ENCODE assay signal across 12 mouse cellular contexts in the genomic region with DNA sequence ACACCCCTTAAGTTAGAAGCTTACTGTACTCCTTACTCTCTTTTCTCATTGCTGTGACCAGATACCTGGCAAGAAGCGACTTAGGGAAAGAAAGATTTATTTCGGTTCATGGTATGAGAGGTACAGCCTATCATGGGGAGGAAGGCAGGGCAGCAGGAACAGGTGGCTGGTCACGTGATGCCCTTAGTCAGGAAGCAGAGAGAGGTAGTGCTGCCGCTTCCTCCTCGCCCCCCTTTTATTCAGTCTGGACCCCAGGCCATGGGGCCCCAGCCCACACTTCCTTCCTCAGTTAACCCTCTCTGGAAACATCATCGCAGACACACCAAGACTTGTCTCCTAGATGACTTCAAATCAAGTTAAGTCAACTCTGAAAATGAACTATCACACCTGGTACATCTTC. TPM values are rescaled to one million over a fixed set of nuclear protein-coding genes. Genes with fewer than 3 reads are reported as not detected.
DNase-seq lines count a peak whose midpoint lies in the region; ATAC-seq and TF ChIP-seq lines count a peak whose summit lies in the region.
"Had no signal": no experiment of that assay in that cellular context is flagged by ENCODE, and none has a peak within 500 bp of the region (broad histone marks: within the 10 kb centered on the region; RNA-seq: fewer than 3 reads in every experiment).

No protein-coding gene starts in this region.

- peak; percentile 58 for ATAC-seq in erythroblast, adult 5-6 weeks (replicated peaks; ENCODE audit: low FRiP score, poor library complexity, severe bottlenecking)

- WGBS in thymus, adult 2 months: 9% methylated on average over 6 of the region's 6 CpGs

- peaks cover 2% of the 10 kb centered on the region for H3K36me3 ChIP-seq in megakaryocyte, embryonic 14.5 days (replicated peaks; ENCODE audit: low read length)
- H3K36me3 ChIP-seq in thymus, adult 2 months (ENCODE audit: control insufficient read depth, insufficient read depth, low read length): no peaks in the 10 kb centered on the region
- H3K36me3 ChIP-seq: embryonic facial prominence, embryonic 12.5 days; hindbrain, embryonic 13.5 days; lung, embryonic 15.5 days had no signal

- peak overlapping the region; percentile 86 for H3K27ac ChIP-seq in thymus, adult 2 months (ENCODE audit: control insufficient read depth, insufficient read depth, low read length)
- H3K27ac ChIP-seq: embryonic facial prominence, embryonic 12.5 days; hindbrain, embryonic 13.5 days; lung, embryonic 15.5 days had no signal

- DNase-seq in cerebellum, adult 9-11 months: peak; percentile 30
- no peak for DNase-seq in cerebellum, postnatal 36 days
- peak; percentile 74 for DNase-seq in thymus, adult 2 months
- DNase-seq in frontal cortex, postnatal 10 days (ENCODE audit: low spot score in 2 of 2): no peak
- no peak for DNase-seq in gastrocnemius, postnatal 10 days
- no peak for DNase-seq in kidney, adult 9 months

- peak overlapping the region; percentile 57 for H3K4me3 ChIP-seq in megakaryocyte, embryonic 14.5 days (replicated peaks)
- H3K4me3 ChIP-seq in thymus, adult 2 months (ENCODE audit: control insufficient read depth, insufficient read depth, low read length): peak overlapping the region; percentile 13; the same call in 1 of the 2 replicates
- H3K4me3 ChIP-seq: embryonic facial prominence, embryonic 12.5 days; hindbrain, embryonic 13.5 days; lung, embryonic 15.5 days had no signal

- TF ChIP-seq CTCF in thymus, adult 2 months (IDR thresholded peaks at IDR 0.05; ENCODE audit: borderline replicate concordance, control insufficient read depth, extremely low read depth, insufficient read depth, low read length, poor library complexity): no peak

- TF ChIP-seq POLR2A in thymus, adult 2 months (IDR thresholded peaks at IDR 0.05; ENCODE audit: control insufficient read depth, extremely low read depth, insufficient read depth, low read length, poor library complexity): no peak

- no peaks in the 10 kb centered on the region for H3K27me3 ChIP-seq in megakaryocyte, embryonic 14.5 days (replicated peaks)
- H3K27me3 ChIP-seq in thymus, adult 2 months (ENCODE audit: control insufficient read depth, insufficient read depth, low read length): no peaks in the 10 kb centered on the region
- H3K27me3 ChIP-seq: embryonic facial prominence, embryonic 12.5 days; hindbrain, embryonic 13.5 days; lung, embryonic 15.5 days had no signal

- 0 out of 2 replicates have a peak, but pooled peaks cover 3% of the 10 kb centered on the region for H3K9me3 ChIP-seq in megakaryocyte, embryonic 14.5 days
- H3K9me3 ChIP-seq: hindbrain, embryonic 13.5 days; lung, embryonic 15.5 days had no signal

- H3K4me1 ChIP-seq in megakaryocyte, embryonic 14.5 days: peaks cover 60% of the 10 kb centered on the region
- peaks cover 4% of the 10 kb centered on the region for H3K4me1 ChIP-seq in thymus, adult 2 months (replicated peaks; ENCODE audit: control insufficient read depth, insufficient read depth, low read length)
- H3K4me1 ChIP-seq: embryonic facial prominence, embryonic 12.5 days; hindbrain, embryonic 13.5 days had no signal

RNA-seq across cellular contexts. Expression of a gene that starts 7.5 kb away (rescaled TPM):
- 310 and 344 TPM in 2 replicates for total RNA-seq in erythroblast, adult 5-6 weeks (2015; ENCODE audit: low replicate concordance)
- 311 and 361 TPM in 2 replicates for total RNA-seq in erythroblast, adult 5-6 weeks (2017; ENCODE audit: low replicate concordance)
- polyA plus RNA-seq in megakaryocyte, embryonic 14.5 days (2012; ENCODE audit: insufficient read depth, low replicate concordance): 25.9 and 40.9 TPM in 2 replicates
- polyA plus RNA-seq in thymus, adult 2 months (2012; rRNA removed): 21.7 and 25.4 TPM in 2 replicates
- 10 to 100 TPM; 41.9 to 49.7 TPM for total RNA-seq in gastrocnemius, postnatal 10 days (2021)

RNA-seq across cellular contexts. Expression of a gene that starts 14.3 kb away (rescaled TPM):
- total RNA-seq in erythroblast, adult 5-6 weeks (2015; ENCODE audit: low replicate concordance): 36.3 and 54.1 TPM in 2 replicates
- 53.9 and 58.1 TPM in 2 replicates for total RNA-seq in erythroblast, adult 5-6 weeks (2017; ENCODE audit: low replicate concordance)
- polyA plus RNA-seq in megakaryocyte, embryonic 14.5 days (2012; ENCODE audit: insufficient read depth, low replicate concordance): 7.9 and 16.7 TPM in 2 replicates
- 17.3 and 28.2 TPM in 2 replicates for polyA plus RNA-seq in thymus, adult 2 months (2012; rRNA removed)
- 10 to 100 TPM; 13.1 to 13.8 TPM for total RNA-seq in gastrocnemius, postnatal 10 days (2021)

RNA-seq across cellular contexts. Expression of a gene that starts 15.2 kb away (rescaled TPM):
- total RNA-seq in erythroblast, adult 5-6 weeks (2015; ENCODE audit: low replicate concordance): 0.96 and 3.8 TPM in 2 replicates
- 15.2 and 16.0 TPM in 2 replicates for total RNA-seq in erythroblast, adult 5-6 weeks (2017; ENCODE audit: low replicate concordance)
- 29.1 and 84.4 TPM in 2 replicates for polyA plus RNA-seq in megakaryocyte, embryonic 14.5 days (2012; ENCODE audit: insufficient read depth, low replicate concordance)
- polyA plus RNA-seq in thymus, adult 2 months (2012; rRNA removed): 3.5 and 6.3 TPM in 2 replicates
- under 1 TPM; 0.52 to 0.56 TPM for total RNA-seq in gastrocnemius, postnatal 10 days (2021)
- total RNA-seq: gastrocnemius, adult 18-20 months had no signal

Comparison
In these comparisons a context has a peak if more than half of its experiments do, and no peak if none do; other contexts are left out.
1. DNase-seq: peak in cerebellum, adult 9-11 months (single experiment) and thymus, adult 2 months (single experiment); none in cerebellum, postnatal 36 days (0 of 2), frontal cortex, postnatal 10 days (0 of 2), gastrocnemius, postnatal 10 days (single experiment) and kidney, adult 9 months (single experiment).
2. RNA of a gene that starts 7.5 kb away (total RNA-seq): 310 to 361 TPM in erythroblast, adult 5-6 weeks; 41.9 to 49.7 TPM in gastrocnemius, postnatal 10 days; every median in the first group is over 4 times any median in the second.